Mouse (Mus musculus) Patski (cell line): ENCODE data around the gene Hist1h2bg. TPM values are rescaled to one million over a fixed set of nuclear protein-coding genes. Genes with fewer than 3 reads are reported as not detected.
"Not testable (repeated sequence)": the region's sequence is repeated elsewhere in the genome, so short reads cannot be mapped to it uniquely, and the experiment has no call there.

ENCODE experiments used
- ATAC-seq: fragments of 100-300 bp; one replicate; pipeline ENCODE4 v1.8.0; 2021
- CTCF ChIA-PET: fragments of 350-600 bp; sonication (Branson Sonifier 250); formaldehyde crosslinking; loops from one replicate; lab custom pipeline; 2022; ENCODE audit warnings: inconsistent platforms; lab: Charles Lee
- POLR2A ChIA-PET: fragments of 350-600 bp; sonication (Branson Sonifier 250); formaldehyde crosslinking; loops from one replicate; lab custom pipeline; 2022; ENCODE audit warnings: antibody characterized with exemption, inconsistent platforms; lab: Charles Lee
- DNase-seq: peaks from one replicate; pipeline ENCODE4 v3.0.0-alpha.2; 2011; ENCODE audit warnings: low read depth, low spot score
- H3K27me3 ChIP-seq: fragments of 371-371 bp; one replicate; pipeline ENCODE4 v1.5.1; 2021
- CTCF ChIP-seq: fragments of 100-300 bp; IDR thresholded peaks from one replicate; pipeline ENCODE4 v1.5.1; 2021
- in situ Hi-C: fragments of 300-500 bp; cut with MboI; formaldehyde crosslinking; loops from 3 replicates; pipeline ENCODE4 v1.11.1; 2018; ENCODE audit warnings: low pct_unique_long_range_greater_than_20kb, mixed read lengths
- polyA plus RNA-seq: library from polyadenylated mRNA; unstranded; gene quantifications from one replicate; pipeline ENCODE4 v1.2.3, GENCODE M21; 2021

Hist1h2bg gene
- polyA plus RNA-seq, 1 experiment from 2014 or later, result 12.9 TPM

GRCm38 (mm10) chr13:23575271-23575851 is 4.2 kb downstream of the Hist1h2bg start, which contains the start of gene Hist1h3d:
Gene Hist1h3d, plus strand, starts transcription at chr13:23575763.
- CTCF ChIA-PET, result no interaction called here
- in situ Hi-C loops, result loop anchor here (5.0 kb wide), 1 partner anchor 167 kb away; no protein-coding TSS in a partner anchor

DNA sequence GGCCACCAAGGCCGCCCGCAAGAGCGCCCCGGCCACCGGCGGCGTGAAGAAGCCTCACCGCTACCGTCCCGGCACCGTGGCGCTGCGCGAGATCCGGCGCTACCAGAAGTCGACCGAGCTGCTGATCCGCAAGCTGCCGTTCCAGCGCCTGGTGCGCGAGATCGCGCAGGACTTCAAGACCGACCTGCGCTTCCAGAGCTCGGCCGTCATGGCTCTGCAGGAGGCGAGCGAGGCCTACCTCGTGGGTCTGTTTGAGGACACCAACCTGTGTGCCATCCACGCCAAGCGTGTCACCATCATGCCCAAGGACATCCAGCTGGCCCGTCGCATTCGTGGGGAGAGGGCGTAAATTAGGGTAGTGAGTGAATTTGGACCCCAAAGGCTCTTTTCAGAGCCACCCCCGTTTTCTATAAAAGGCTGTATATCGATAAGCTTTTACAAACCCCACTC is 4.7 kb downstream of the Hist1h2bg start:
- H3K27me3 ChIP-seq, CTCF ChIA-PET, DNase-seq: not testable (repeated sequence)
- in situ Hi-C loops, result loop anchor here (5.0 kb wide), 1 partner anchor 166 kb away; no protein-coding TSS in a partner anchor
- ATAC-seq, result peak; percentile 1
- POLR2A ChIA-PET, result interaction anchor here (1.2 kb wide), 1 partner anchor 108 kb away, joined by 3 read pairs; the partner anchor contains the start of genes Hist1h2ac and Hist1h2bc

More at GRCm38 (mm10) chr13:23575271-23575851, 4.2 kb downstream of the Hist1h2bg start, which contains the start of gene Hist1h3d:
- TF ChIP-seq CTCF, result no peak
- POLR2A ChIA-PET, result interaction anchor here (0.8 kb wide), 1 partner anchor 23 kb away, joined by 3 read pairs; no protein-coding TSS in a partner anchor
- ATAC-seq, result peak; percentile 41
- no peaks in the 10 kb centered on the region for H3K27me3 ChIP-seq
- no peak for DNase-seq

GRCm38 (mm10) chr13:23576351-23576881 is 5.2 kb downstream of the Hist1h2bg start:
- in situ Hi-C loops, result loop anchor here (5.0 kb wide), 1 partner anchor 166 kb away; no protein-coding TSS in a partner anchor
- no peaks in the 10 kb centered on the region for H3K27me3 ChIP-seq
- DNase-seq (no peak), ATAC-seq (no peak)
- no peak for TF ChIP-seq CTCF
- CTCF ChIA-PET, result interaction anchor here (1.2 kb wide), 1 partner anchor 11 kb away, joined by 3 read pairs; no protein-coding TSS in a partner anchor
- POLR2A ChIA-PET, result interaction anchor here (1.2 kb wide), 1 partner anchor 107 kb away, joined by 3 read pairs; the partner anchor contains the start of genes Hist1h2ac and Hist1h2bc

DNA sequence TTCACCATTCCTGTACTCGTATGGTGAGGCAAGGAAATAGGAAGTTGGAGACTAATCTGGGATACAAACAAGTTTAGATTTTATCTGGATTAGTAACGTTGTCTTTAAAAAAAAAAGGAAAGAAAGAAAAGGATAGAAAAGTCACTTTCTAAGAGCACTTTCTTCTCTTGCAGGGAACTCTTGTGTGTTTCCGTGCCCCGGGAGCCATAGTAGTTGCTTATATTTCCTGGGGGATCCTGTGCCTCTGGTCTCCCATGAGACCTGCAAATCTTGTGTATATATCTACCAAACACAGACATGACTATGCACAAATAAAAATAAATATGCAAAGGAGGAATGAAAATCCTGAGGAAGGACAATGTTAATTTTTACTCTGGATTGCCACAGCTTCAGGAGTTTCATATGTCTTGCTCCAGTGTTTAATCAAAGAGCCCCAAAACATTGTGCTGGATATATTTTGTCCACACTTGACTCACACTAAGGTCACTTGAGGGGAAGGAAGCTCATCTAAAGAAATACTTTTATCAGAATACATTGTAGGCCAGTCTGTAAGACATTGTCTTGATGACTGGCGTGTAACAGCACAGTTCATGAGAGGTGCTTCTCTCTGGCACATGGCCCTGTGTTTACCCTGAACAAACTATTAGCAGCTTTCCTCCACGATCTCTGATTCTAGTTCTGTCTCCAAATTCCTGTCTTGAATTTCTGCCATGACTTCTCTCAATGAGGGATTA is 5.9 kb downstream of the Hist1h2bg start:
- TF ChIP-seq CTCF, result no peak
- ChIA-PET POLR2A (interaction anchor here (1.2 kb wide), 1 partner anchor 107 kb away, joined by 3 read pairs; the partner anchor contains the start of genes Hist1h2ac and Hist1h2bc), CTCF (interaction anchor here (1.2 kb wide), 1 partner anchor 10 kb away, joined by 3 read pairs; no protein-coding TSS in a partner anchor)
- no peaks in the 10 kb centered on the region for H3K27me3 ChIP-seq
- in situ Hi-C loops, result loop anchor here (5.0 kb wide), 1 partner anchor 165 kb away; no protein-coding TSS in a partner anchor
- ATAC-seq (no peak), DNase-seq (no peak)

GRCm38 (mm10) chr13:23577835-23578234 is 6.6 kb downstream of the Hist1h2bg start:
- CTCF ChIA-PET, result no interaction called here
- in situ Hi-C loops, result loop anchor here (5.0 kb wide), 1 partner anchor 164 kb away; no protein-coding TSS in a partner anchor
- no peak for DNase-seq
- POLR2A ChIA-PET, result no interaction called here
- TF ChIP-seq CTCF, result no peak
- H3K27me3 ChIP-seq, result no peaks in the 10 kb centered on the region
- no peak for ATAC-seq

- H3K27me3 ChIP-seq, result no peaks in the 10 kb centered on the region
- ChIA-PET CTCF (interaction anchor here (1.3 kb wide), 1 partner anchor 16 kb away, joined by 5 read pairs; no protein-coding TSS in a partner anchor), POLR2A (interaction anchor here (0.6 to 2.4 kb wide), 10 partner anchors 9 to 1861 kb away, joined by 3 to 6 read pairs (median 4); partner anchors contain the start of genes Hist1h1e, Hist1h2ac, Hist1h2ae and Hist1h2bc)
- in situ Hi-C loops, result loop anchor here (10.0 kb wide), 1 partner anchor 1547 kb away; the partner anchor contains the start of genes Hist1h2ah and Hist1h2bk
- TF ChIP-seq CTCF, result no peak
- DNase-seq, result peak; percentile 96
- ATAC-seq, result peak; percentile 49
Measured at GRCm38 (mm10) chr13:23581408-23582218, 10.4 kb downstream of the Hist1h2bg start, which contains the start of gene Hist1h4d. Gene Hist1h4d, plus strand, starts transcription at chr13:23581598.

- DNase-seq (no peak), ATAC-seq (no peak)
- no peaks in the 10 kb centered on the region for H3K27me3 ChIP-seq
- in situ Hi-C loops, result loop anchor here (10.0 kb wide), 1 partner anchor 1548 kb away; the partner anchor contains the start of genes Hist1h2ah and Hist1h2bk
- ChIA-PET POLR2A (interaction anchor here (0.6 to 2.4 kb wide), 12 partner anchors 9 to 1862 kb away, joined by 3 to 6 read pairs (median 4); partner anchors contain the start of genes Hist1h1e, Hist1h2ac, Hist1h2ae and Hist1h2bc), CTCF (interaction anchor here (0.8 to 1.3 kb wide), 3 partner anchors 15 to 38 kb away, joined by 3 to 5 read pairs (median 3); partner anchors contain the start of gene Hist1h2be)
- TF ChIP-seq CTCF, result no peak
Measured at GRCm38 (mm10) chr13:23582219-23583056, 11.2 kb downstream of the Hist1h2bg start.
